Comparison of ENCODE assay signal across 14 mouse cellular contexts in the genomic region with DNA sequence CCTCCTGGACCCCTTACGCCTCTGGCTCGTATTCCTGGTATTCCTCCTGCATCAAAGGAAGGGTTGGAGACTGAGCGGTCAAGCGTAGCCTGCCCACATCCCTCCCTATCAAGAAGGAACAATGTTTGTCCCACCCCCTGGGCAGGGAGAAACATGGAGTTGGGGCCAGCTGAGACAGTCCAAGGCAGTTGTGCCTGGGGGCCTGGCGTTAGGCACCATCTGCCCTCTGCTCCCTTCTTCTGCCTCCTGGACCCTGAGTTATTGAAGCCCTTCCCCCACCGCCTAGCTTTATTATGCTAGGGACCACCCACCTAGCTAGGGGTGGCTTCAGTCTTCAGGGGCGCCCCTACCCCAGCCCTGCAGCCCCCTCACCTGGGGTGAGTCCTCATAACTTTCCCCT. TPM values are rescaled to one million over a fixed set of nuclear protein-coding genes. Genes with fewer than 3 reads are reported as not detected.
DNase-seq lines count a peak whose midpoint lies in the region; ATAC-seq lines count a peak whose summit lies in the region.
"Had no signal": no experiment of that assay in that cellular context is flagged by ENCODE, and none has a peak within 500 bp of the region (broad histone marks: within the 10 kb centered on the region; RNA-seq: fewer than 3 reads in every experiment).

No protein-coding gene starts in this region.

- H3K9me3 ChIP-seq in forebrain, embryonic 14.5 days (replicated peaks; ENCODE audit: control insufficient read depth, low read length): no peaks in the 10 kb centered on the region
- H3K9me3 ChIP-seq in midbrain, embryonic 13.5 days: no peaks in the 10 kb centered on the region
- H3K9me3 ChIP-seq: liver, embryonic 13.5 days; megakaryocyte, embryonic 14.5 days had no signal

- peak overlapping the region; percentile 85 for H3K4me2 ChIP-seq in forebrain, embryonic 14.5 days (ENCODE audit: low read length)
- peak overlapping the region; percentile 88 for H3K4me2 ChIP-seq in midbrain, embryonic 13.5 days (replicated peaks)

- H3K27ac ChIP-seq in forebrain, embryonic 14.5 days (ENCODE audit: low read depth, low read length): no peak overlapping the region
- H3K27ac ChIP-seq in midbrain, embryonic 13.5 days: no peak overlapping the region; the same call in 1 of the 2 replicates
- H3K27ac ChIP-seq: liver, embryonic 13.5 days had no signal

- H3K27me3 ChIP-seq in forebrain, embryonic 14.5 days (replicated peaks; ENCODE audit: control insufficient read depth, insufficient read depth, low read length): peaks cover 10% of the 10 kb centered on the region
- H3K27me3 ChIP-seq in midbrain, embryonic 13.5 days: peaks cover 40% of the 10 kb centered on the region

- peak overlapping the region; percentile 45; the same call in 1 of the 2 replicates for H3K9ac ChIP-seq in forebrain, embryonic 14.5 days (ENCODE audit: low read length)
- peak overlapping the region; percentile 69 for H3K9ac ChIP-seq in midbrain, embryonic 13.5 days (replicated peaks)
- H3K9ac ChIP-seq: liver, embryonic 13.5 days had no signal

- WGBS in forebrain, embryonic 14.5 days: 8% methylated on average over 7 of the region's 7 CpGs
- 5% methylated on average over 7 of the region's 7 CpGs for WGBS in midbrain, embryonic 13.5 days

- H3K4me3 ChIP-seq in forebrain, embryonic 14.5 days (ENCODE audit: low read depth, low read length): no peak overlapping the region
- H3K4me3 ChIP-seq in midbrain, embryonic 13.5 days (replicated peaks): peak overlapping the region; percentile 47
- H3K4me3 ChIP-seq: liver, embryonic 13.5 days; megakaryocyte, embryonic 14.5 days had no signal

- no peak for ATAC-seq in forebrain, embryonic 14.5 days
- peak; percentile 3; the same call in 1 of the 2 replicates for ATAC-seq in midbrain, embryonic 13.5 days
- ATAC-seq in CD4-positive, CD25-positive, alpha-beta regulatory T cell, adult 4 months: no peak
- no peak for ATAC-seq in erythroid progenitor cell, adult 5-6 weeks (replicated peaks; ENCODE audit: low FRiP score, poor library complexity, severe bottlenecking)
- ATAC-seq in inflammation-experienced regulatory T-cells, adult 6 months: no peak
- ATAC-seq: Patski had no signal

- peak; percentile 44 to 54 for DNase-seq in cerebellum, adult 18-20 months
- no peak for DNase-seq in cerebellum, postnatal 36 days
- DNase-seq in cerebellum, adult 8-10 months: peak; percentile 49
- no peak for DNase-seq in forebrain, embryonic 14.5 days (ENCODE audit: low spot score)
- DNase-seq: heart, adult 11 months; layer of hippocampus, postnatal 36 days; liver, embryonic 13.5 days had no signal

- peaks cover 41% of the 10 kb centered on the region for H3K4me1 ChIP-seq in forebrain, embryonic 14.5 days (ENCODE audit: control insufficient read depth, insufficient read depth, low read length)
- peaks cover 42% of the 10 kb centered on the region for H3K4me1 ChIP-seq in midbrain, embryonic 13.5 days (replicated peaks)

- H3K36me3 ChIP-seq in forebrain, embryonic 14.5 days (ENCODE audit: control insufficient read depth, insufficient read depth, low read length): no peaks in the 10 kb centered on the region
- H3K36me3 ChIP-seq in midbrain, embryonic 13.5 days: no peaks in the 10 kb centered on the region
- H3K36me3 ChIP-seq: liver, embryonic 13.5 days had no signal

RNA-seq across cellular contexts. Expression of a gene that starts 6.9 kb away (rescaled TPM):
- 25.7 and 31.8 TPM in 2 replicates for polyA plus RNA-seq in forebrain, embryonic 14.5 days (2014; fragmentation: Nextera tagmentation; extraction: Ambion mirVana)
- polyA plus RNA-seq in midbrain, embryonic 13.5 days (2015; fragmentation: Nextera tagmentation; extraction: Ambion mirVana): 8.9 and 10.0 TPM in 2 replicates
- 1 to 10 TPM in 1 of 2 experiments, under 1 TPM in 1; 0.30 to 1.1 TPM for polyA plus RNA-seq in CD4-positive, CD25-positive, alpha-beta regulatory T cell, adult 4 months (2017; shearing (Covaris generic))
- total RNA-seq in erythroid progenitor cell, adult 5-6 weeks (2015; ENCODE audit: low replicate concordance): not detected in 2 replicates
- total RNA-seq in erythroid progenitor cell, adult 5-6 weeks (2017; ENCODE audit: low replicate concordance): not detected in 2 replicates
- polyA plus RNA-seq in inflammation-experienced regulatory T-cells, adult 6 months (2017; shearing (Covaris generic)): 1 to 10 TPM in 1 of 3 experiments, under 1 TPM in 1, not detected in 1; 0.87 to 2.3 TPM
- polyA plus RNA-seq: liver, embryonic 13.5 days; Patski had no signal

RNA-seq across cellular contexts. Expression of a gene that starts 9.8 kb away (rescaled TPM):
- 16.8 and 17.4 TPM in 2 replicates for polyA plus RNA-seq in forebrain, embryonic 14.5 days (2014; fragmentation: Nextera tagmentation; extraction: Ambion mirVana)
- 5.1 and 5.8 TPM in 2 replicates for polyA plus RNA-seq in midbrain, embryonic 13.5 days (2015; fragmentation: Nextera tagmentation; extraction: Ambion mirVana)
- not detected for polyA plus RNA-seq in CD4-positive, CD25-positive, alpha-beta regulatory T cell, adult 4 months (2017; shearing (Covaris generic))
- not detected in 2 replicates for total RNA-seq in erythroid progenitor cell, adult 5-6 weeks (2015; ENCODE audit: low replicate concordance)
- not detected in 2 replicates for total RNA-seq in erythroid progenitor cell, adult 5-6 weeks (2017; ENCODE audit: low replicate concordance)
- polyA plus RNA-seq in inflammation-experienced regulatory T-cells, adult 6 months (2017; shearing (Covaris generic)): not detected

RNA-seq across cellular contexts. Expression of a gene that starts 24.3 kb away (rescaled TPM):
- not detected in 2 replicates for polyA plus RNA-seq in forebrain, embryonic 14.5 days (2014; fragmentation: Nextera tagmentation; extraction: Ambion mirVana)
- polyA plus RNA-seq in midbrain, embryonic 13.5 days (2015; fragmentation: Nextera tagmentation; extraction: Ambion mirVana): not detected in 2 replicates
- not detected for polyA plus RNA-seq in CD4-positive, CD25-positive, alpha-beta regulatory T cell, adult 4 months (2017; shearing (Covaris generic))
- total RNA-seq in erythroid progenitor cell, adult 5-6 weeks (2015; ENCODE audit: low replicate concordance): not detected in 2 replicates
- total RNA-seq in erythroid progenitor cell, adult 5-6 weeks (2017; ENCODE audit: low replicate concordance): not detected in 2 replicates
- polyA plus RNA-seq in inflammation-experienced regulatory T-cells, adult 6 months (2017; shearing (Covaris generic)): not detected
- total RNA-seq: layer of hippocampus, postnatal 36 days had no signal
- polyA plus RNA-seq: intestine, embryonic 14.5 days; liver, embryonic 13.5 days; Patski had no signal

RNA-seq across cellular contexts. Expression of a gene that starts 29.7 kb away (rescaled TPM):
- polyA plus RNA-seq in forebrain, embryonic 14.5 days (2014; fragmentation: Nextera tagmentation; extraction: Ambion mirVana): 16.0 and 16.3 TPM in 2 replicates
- polyA plus RNA-seq in midbrain, embryonic 13.5 days (2015; fragmentation: Nextera tagmentation; extraction: Ambion mirVana): 28.3 and 30.5 TPM in 2 replicates
- polyA plus RNA-seq in CD4-positive, CD25-positive, alpha-beta regulatory T cell, adult 4 months (2017; shearing (Covaris generic)): 1 to 10 TPM; 2.1 to 2.7 TPM
- total RNA-seq in erythroid progenitor cell, adult 5-6 weeks (2015; ENCODE audit: low replicate concordance): not detected in 2 replicates
- total RNA-seq in erythroid progenitor cell, adult 5-6 weeks (2017; ENCODE audit: low replicate concordance): 6.3 TPM in 1 of 2 replicates, not detected in the other
- polyA plus RNA-seq in inflammation-experienced regulatory T-cells, adult 6 months (2017; shearing (Covaris generic)): 1 to 10 TPM; 1.5 to 6.7 (median 2.2) TPM

RNA-seq across cellular contexts. Expression of a gene that starts 58.2 kb away (rescaled TPM):
- polyA plus RNA-seq in forebrain, embryonic 14.5 days (2014; fragmentation: Nextera tagmentation; extraction: Ambion mirVana): 0.05 and 0.14 TPM in 2 replicates
- 0.15 TPM in 2 replicates for polyA plus RNA-seq in midbrain, embryonic 13.5 days (2015; fragmentation: Nextera tagmentation; extraction: Ambion mirVana)
- not detected for polyA plus RNA-seq in CD4-positive, CD25-positive, alpha-beta regulatory T cell, adult 4 months (2017; shearing (Covaris generic))
- total RNA-seq in erythroid progenitor cell, adult 5-6 weeks (2015; ENCODE audit: low replicate concordance): not detected in 2 replicates
- total RNA-seq in erythroid progenitor cell, adult 5-6 weeks (2017; ENCODE audit: low replicate concordance): not detected in 2 replicates
- not detected for polyA plus RNA-seq in inflammation-experienced regulatory T-cells, adult 6 months (2017; shearing (Covaris generic))
- polyA plus RNA-seq: Patski had no signal

Comparison
In these comparisons a context has a peak if more than half of its experiments do, and no peak if none do; other contexts are left out.
1. DNase-seq: peak in cerebellum, adult 18-20 months (2 of 2) and cerebellum, adult 8-10 months (single experiment); none in cerebellum, postnatal 36 days (0 of 2) and forebrain, embryonic 14.5 days (single experiment).